Mouse (Mus musculus) kidney, postnatal 25 days (tissue): Measurements from ENCODE around the gene Nr4a2.

Source experiments
- DNase-seq, 2 experiments: peaks; one replicate each; pipeline ENCODE4 v3.0.0; 2021; ENCODE audit warnings: mixed read lengths in 2 of 2

Gene Nr4a2

GRCm38 (mm10) chr2:57123991-57124840, at the start of gene Nr4a2:
Nr4a2 (minus strand) TSS chr2:57124003.
- DNase-seq: peak; percentile 84 to 92

GRCm38 (mm10) chr2:57165416-57165815, 41.6 kb upstream of the Nr4a2 start:
- DNase-seq: no peak

- DNase-seq: no peak
Observed at GRCm38 (mm10) chr2:57156814-57157213, 33.0 kb upstream of the Nr4a2 start.

- peak in 1 of 2 experiments; percentile 8 for DNase-seq
Observed at GRCm38 (mm10) chr2:57149796-57150195, 26.0 kb upstream of the Nr4a2 start.

GRCm38 (mm10) chr2:57148231-57148630, 24.4 kb upstream of the Nr4a2 start:
- DNase-seq: no peak

- no peak for DNase-seq
Observed at GRCm38 (mm10) chr2:57145646-57146421, 22.0 kb upstream of the Nr4a2 start.

GRCm38 (mm10) chr2:57138594-57138993, 14.8 kb upstream of the Nr4a2 start:
- DNase-seq: no peak

- DNase-seq: no peak
Observed at GRCm38 (mm10) chr2:57127461-57127860, 3.7 kb upstream of the Nr4a2 start.

- DNase-seq: no peak
Observed at GRCm38 (mm10) chr2:57125891-57126290, 2.1 kb upstream of the Nr4a2 start.

GRCm38 (mm10) chr2:57122986-57123980, 520 bp downstream of the Nr4a2 start:
- peak; percentile 35 to 65 for DNase-seq

GRCm38 (mm10) chr2:57121110-57121509, 2.7 kb downstream of the Nr4a2 start:
- DNase-seq: no peak

GRCm38 (mm10) chr2:57117201-57117951, 6.4 kb downstream of the Nr4a2 start:
- DNase-seq: peak; percentile 81

GRCm38 (mm10) chr2:57116366-57117200, 7.2 kb downstream of the Nr4a2 start:
- peak; percentile 79 to 90 for DNase-seq

GRCm38 (mm10) chr2:57115864-57116365, 7.9 kb downstream of the Nr4a2 start:
- peak; percentile 25 to 59 for DNase-seq

GRCm38 (mm10) chr2:57115181-57115863, 8.5 kb downstream of the Nr4a2 start:
- DNase-seq: no peak

GRCm38 (mm10) chr2:57114211-57115151, 9.3 kb downstream of the Nr4a2 start:
- peak; percentile 78 to 90 for DNase-seq

GRCm38 (mm10) chr2:57113431-57113830, 10.4 kb downstream of the Nr4a2 start:
- DNase-seq: no peak

- no peak for DNase-seq
Observed at GRCm38 (mm10) chr2:57112949-57113348, 10.9 kb downstream of the Nr4a2 start.
